12 mouse cellular contexts compared by ENCODE assay signal in genomic region chr16:32854050-32854571, GRCm38 (mm10). TPM values are rescaled to one million over a fixed set of nuclear protein-coding genes. Genes with fewer than 3 reads are reported as not detected.
DNase-seq lines count a peak whose midpoint lies in the region; ATAC-seq lines count a peak whose summit lies in the region.
"Had no signal": no experiment of that assay in that cellular context is flagged by ENCODE, and none has a peak within 500 bp of the region (broad histone marks: within the 10 kb centered on the region; RNA-seq: fewer than 3 reads in every experiment).

No protein-coding gene starts in this region.

- no peak overlapping the region for H3K4me3 ChIP-seq in kidney, embryonic 14.5 days (ENCODE audit: low read length)
- H3K4me3 ChIP-seq in heart, embryonic 16.5 days (ENCODE audit: low read length): peak overlapping the region; percentile 22
- H3K4me3 ChIP-seq: embryonic facial prominence, embryonic 12.5 days; neural tube, embryonic 12.5 days had no signal

- H3K4me1 ChIP-seq in kidney, embryonic 14.5 days (ENCODE audit: control insufficient read depth, insufficient read depth, low read length): no peaks in the 10 kb centered on the region
- peaks cover 35% of the 10 kb centered on the region for H3K4me1 ChIP-seq in heart, embryonic 16.5 days (ENCODE audit: control insufficient read depth, insufficient read depth, low read length)
- H3K4me1 ChIP-seq: embryonic facial prominence, embryonic 12.5 days; neural tube, embryonic 12.5 days had no signal

- no peak overlapping the region for H3K4me2 ChIP-seq in kidney, embryonic 14.5 days (replicated peaks; ENCODE audit: low read depth, low read length)
- peak overlapping the region; percentile 58 for H3K4me2 ChIP-seq in heart, embryonic 16.5 days (ENCODE audit: low read depth, low read length)
- H3K4me2 ChIP-seq: embryonic facial prominence, embryonic 12.5 days; neural tube, embryonic 12.5 days had no signal

- no peak for DNase-seq in kidney, postnatal 4 days
- DNase-seq in thymus, postnatal 0 days (ENCODE audit: low spot score): peak; percentile 34
- DNase-seq in thymus, adult 18-20 months: no peak
- peak; percentile 48 for DNase-seq in thymus, postnatal 4 days
- DNase-seq in spleen, postnatal 14 days (ENCODE audit: low spot score in 2 of 2): no peak

- H3K27me3 ChIP-seq in kidney, embryonic 14.5 days (ENCODE audit: control insufficient read depth, insufficient read depth, low read length): no peaks in the 10 kb centered on the region
- no peaks in the 10 kb centered on the region for H3K27me3 ChIP-seq in heart, embryonic 16.5 days (ENCODE audit: control insufficient read depth, insufficient read depth, low read length)
- H3K27me3 ChIP-seq: embryonic facial prominence, embryonic 12.5 days; neural tube, embryonic 12.5 days; Patski had no signal

- 0 out of 2 replicates have a peak overlapping the region, but pooled peaks have one; percentile 19 for H3K27ac ChIP-seq in kidney, embryonic 14.5 days (ENCODE audit: low read depth, low read length)
- H3K27ac ChIP-seq in heart, embryonic 16.5 days (ENCODE audit: low read length): peak overlapping the region; percentile 98
- H3K27ac ChIP-seq: embryonic facial prominence, embryonic 12.5 days; neural tube, embryonic 12.5 days had no signal

- no peak overlapping the region for H3K9ac ChIP-seq in kidney, embryonic 14.5 days (ENCODE audit: low read depth, low read length)
- peak overlapping the region; percentile 58; the same call in 1 of the 2 replicates for H3K9ac ChIP-seq in heart, embryonic 16.5 days (ENCODE audit: low read length)
- H3K9ac ChIP-seq: embryonic facial prominence, embryonic 12.5 days; neural tube, embryonic 12.5 days had no signal

- 83% methylated on average over 2 of the region's 2 CpGs for WGBS in kidney, embryonic 14.5 days
- 31% methylated on average over 2 of the region's 2 CpGs for WGBS in heart, embryonic 16.5 days

- ATAC-seq in kidney, embryonic 14.5 days (ENCODE audit: low FRiP score, low TSS enrichment): no peak
- ATAC-seq in heart, embryonic 16.5 days (replicated peaks; ENCODE audit: extremely low read depth, insufficient read depth, low FRiP score): peak; percentile 70
- no peak for ATAC-seq in monocyte, adult 5-6 weeks (replicated peaks; ENCODE audit: insufficient number of reproducible peaks, low FRiP score, low TSS enrichment, poor library complexity, severe bottlenecking)
- ATAC-seq: Patski had no signal

- no peaks in the 10 kb centered on the region for H3K9me3 ChIP-seq in kidney, embryonic 14.5 days (ENCODE audit: control insufficient read depth, low read length)
- H3K9me3 ChIP-seq in heart, embryonic 16.5 days (replicated peaks; ENCODE audit: control insufficient read depth, low read length): no peaks in the 10 kb centered on the region
- H3K9me3 ChIP-seq: embryonic facial prominence, embryonic 12.5 days; neural tube, embryonic 12.5 days had no signal

- H3K36me3 ChIP-seq in kidney, embryonic 14.5 days (ENCODE audit: control insufficient read depth, insufficient read depth, low read length): peaks cover 13% of the 10 kb centered on the region; the same call in 1 of the 2 replicates
- peaks cover 16% of the 10 kb centered on the region for H3K36me3 ChIP-seq in heart, embryonic 16.5 days (ENCODE audit: control insufficient read depth, insufficient read depth)

RNA-seq across cellular contexts. Expression of gene Fyttd1, which starts 23.2 kb away (rescaled TPM):
- 119 and 155 TPM in 2 replicates for polyA plus RNA-seq in kidney, embryonic 14.5 days (2014; fragmentation: Nextera tagmentation; extraction: Ambion mirVana)
- polyA plus RNA-seq in thymus, postnatal 0 days (2015; fragmentation: Nextera tagmentation; extraction: Ambion mirVana): 82.7 and 84.2 TPM in 2 replicates
- polyA plus RNA-seq in heart, embryonic 16.5 days (2015; fragmentation: Nextera tagmentation; extraction: Ambion mirVana): 116 and 119 TPM in 2 replicates
- 55.8 to 78.8 TPM (median 67.5 TPM) in 3 replicates for total RNA-seq in monocyte, adult 5-6 weeks (2017)

RNA-seq across cellular contexts. Expression of gene Rubcn, which starts 23.5 kb away (rescaled TPM):
- polyA plus RNA-seq in kidney, embryonic 14.5 days (2014; fragmentation: Nextera tagmentation; extraction: Ambion mirVana): 12.1 and 15.2 TPM in 2 replicates
- 9.9 and 10.0 TPM in 2 replicates for polyA plus RNA-seq in thymus, postnatal 0 days (2015; fragmentation: Nextera tagmentation; extraction: Ambion mirVana)
- 32.7 and 33.2 TPM in 2 replicates for polyA plus RNA-seq in heart, embryonic 16.5 days (2015; fragmentation: Nextera tagmentation; extraction: Ambion mirVana)
- 12.4 to 41.8 TPM (median 31.2 TPM) in 3 replicates for total RNA-seq in monocyte, adult 5-6 weeks (2017)

RNA-seq across cellular contexts. Expression of gene Smbd1, which starts 43.8 kb away (rescaled TPM):
- not detected in 2 replicates for polyA plus RNA-seq in kidney, embryonic 14.5 days (2014; fragmentation: Nextera tagmentation; extraction: Ambion mirVana)
- polyA plus RNA-seq in thymus, postnatal 0 days (2015; fragmentation: Nextera tagmentation; extraction: Ambion mirVana): 0.29 TPM in 1 of 2 replicates, not detected in the other
- not detected in 2 replicates for polyA plus RNA-seq in heart, embryonic 16.5 days (2015; fragmentation: Nextera tagmentation; extraction: Ambion mirVana)
- total RNA-seq in monocyte, adult 5-6 weeks (2017): not detected in 3 replicates
- total RNA-seq: left cerebral cortex, postnatal 10 days had no signal
- polyA plus RNA-seq: embryonic facial prominence, embryonic 12.5 days; neural tube, embryonic 12.5 days; Patski had no signal

RNA-seq across cellular contexts. Expression of gene Muc20, which starts 56.9 kb away (rescaled TPM):
- 2.3 and 3.3 TPM in 2 replicates for polyA plus RNA-seq in kidney, embryonic 14.5 days (2014; fragmentation: Nextera tagmentation; extraction: Ambion mirVana)
- polyA plus RNA-seq in thymus, postnatal 0 days (2015; fragmentation: Nextera tagmentation; extraction: Ambion mirVana): 0.10 and 0.13 TPM in 2 replicates
- polyA plus RNA-seq in heart, embryonic 16.5 days (2015; fragmentation: Nextera tagmentation; extraction: Ambion mirVana): 0.16 and 0.19 TPM in 2 replicates
- 0.19 TPM in 1 of 3 replicates, not detected in the others for total RNA-seq in monocyte, adult 5-6 weeks (2017)
- total RNA-seq: left cerebral cortex, postnatal 10 days had no signal
- polyA plus RNA-seq: embryonic facial prominence, embryonic 12.5 days; neural tube, embryonic 12.5 days had no signal

RNA-seq across cellular contexts. Expression of gene Lrch3, which starts 59.8 kb away (rescaled TPM):
- 19.7 and 32.7 TPM in 2 replicates for polyA plus RNA-seq in kidney, embryonic 14.5 days (2014; fragmentation: Nextera tagmentation; extraction: Ambion mirVana)
- polyA plus RNA-seq in thymus, postnatal 0 days (2015; fragmentation: Nextera tagmentation; extraction: Ambion mirVana): 18.3 and 21.5 TPM in 2 replicates
- 15.0 and 16.8 TPM in 2 replicates for polyA plus RNA-seq in heart, embryonic 16.5 days (2015; fragmentation: Nextera tagmentation; extraction: Ambion mirVana)
- 37.4 to 67.8 TPM (median 44.9 TPM) in 3 replicates for total RNA-seq in monocyte, adult 5-6 weeks (2017)

Comparison
In these comparisons a context has a peak if more than half of its experiments do, and no peak if none do; other contexts are left out.
1. DNase-seq: peak in thymus, postnatal 0 days (single experiment) and thymus, postnatal 4 days (single experiment); none in kidney, postnatal 4 days (0 of 2), thymus, adult 18-20 months (0 of 2) and spleen, postnatal 14 days (0 of 2).